32 mouse cellular contexts compared by ENCODE assay signal in the genomic region with DNA sequence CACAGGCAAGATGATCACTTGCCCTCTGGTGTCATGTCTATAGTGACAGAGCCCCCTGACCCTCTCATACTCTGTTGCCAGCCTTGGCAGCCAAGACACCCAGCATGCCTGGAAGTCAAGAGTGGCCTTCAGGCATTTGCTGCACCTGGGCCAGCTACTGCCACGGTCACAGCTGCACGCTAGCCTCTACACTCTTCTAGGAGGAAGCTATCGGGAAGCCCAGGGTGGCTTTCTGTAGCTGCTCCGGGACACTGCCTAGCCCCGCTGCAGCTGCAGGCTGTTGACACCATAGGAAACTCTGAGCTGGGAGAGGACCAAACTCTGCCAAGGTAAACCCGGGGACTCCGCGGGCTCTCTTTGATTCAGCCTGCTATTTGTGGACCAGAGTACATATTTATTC. TPM values are rescaled to one million over a fixed set of nuclear protein-coding genes. Genes with fewer than 3 reads are reported as not detected.
DNase-seq lines count a peak whose midpoint lies in the region; ATAC-seq and TF ChIP-seq lines count a peak whose summit lies in the region.
"Had no signal": no experiment of that assay in that cellular context is flagged by ENCODE, and none has a peak within 500 bp of the region (broad histone marks: within the 10 kb centered on the region; RNA-seq: fewer than 3 reads in every experiment).

No protein-coding gene starts in this region.

- TF ChIP-seq EP300 in stomach, postnatal 0 days (optimal IDR thresholded peaks at IDR 0.05) = no peak

- no peak for TF ChIP-seq CTCF in layer of hippocampus, adult 2 months (conservative IDR thresholded peaks at IDR 0.05)
- TF ChIP-seq CTCF in stomach, postnatal 0 days (IDR thresholded peaks at IDR 0.05; ENCODE audit: low read depth) = no peak

- H3K27ac ChIP-seq in layer of hippocampus, adult 2 months = peak overlapping the region; percentile 32; the same call in 1 of the 2 replicates
- H3K27ac ChIP-seq in liver, embryonic 12.5 days = 0 out of 2 replicates have a peak overlapping the region, but pooled peaks have one; percentile 32
- no peak overlapping the region for H3K27ac ChIP-seq in stomach, postnatal 0 days (replicated peaks)
- H3K27ac ChIP-seq: embryonic facial prominence, embryonic 10.5 days; embryonic facial prominence, embryonic 13.5 days; forebrain, embryonic 10.5 days; forebrain, embryonic 13.5 days; heart, adult 2 months; heart, embryonic 10.5 days; heart, embryonic 13.5 days had no signal

- H3K27me3 ChIP-seq in liver, embryonic 12.5 days (replicated peaks) = no peaks in the 10 kb centered on the region
- no peaks in the 10 kb centered on the region for H3K27me3 ChIP-seq in stomach, postnatal 0 days (ENCODE audit: control insufficient read depth, insufficient read depth, low read length)

- WGBS in liver, embryonic 12.5 days (ENCODE audit: insufficient replicate concordance) = 76% methylated on average over 8 of the region's 8 CpGs
- WGBS in stomach, postnatal 0 days = 59% methylated on average over 8 of the region's 8 CpGs

- no peak for DNase-seq in layer of hippocampus, adult 2 months (ENCODE audit: low spot score in 2 of 2)
- no peak for DNase-seq in layer of hippocampus, adult 9-11 months
- no peak for DNase-seq in liver
- peak; percentile 41 for DNase-seq in stomach, postnatal 0 days (ENCODE audit: low spot score)
- DNase-seq: adrenal gland, adult 8-10 months; adrenal gland, postnatal 25 days; cerebellum, adult 11-12 months; cerebellum, adult 8-10 months; cerebellum, postnatal 36 days; embryo, embryonic 11 days; gastrocnemius, postnatal 10 days; gastrocnemius, postnatal 36 days; heart, adult 2 months; heart, postnatal 36 days had no signal

- no peak for ATAC-seq in liver, embryonic 12.5 days
- ATAC-seq in stomach, postnatal 0 days (ENCODE audit: low FRiP score, low TSS enrichment) = no peak
- ATAC-seq in erythroid progenitor cell, adult 5-6 weeks (replicated peaks; ENCODE audit: low FRiP score, poor library complexity, severe bottlenecking) = no peak
- ATAC-seq: activated CD4-positive, CD25-positive, alpha-beta regulatory T cell, adult 4 months; CD4-positive, CD25-positive, alpha-beta regulatory T cell, adult 4 months; forebrain, embryonic 13.5 days; forebrain, embryonic 16.5 days had no signal

- no peaks in the 10 kb centered on the region for H3K36me3 ChIP-seq in liver, embryonic 12.5 days
- H3K36me3 ChIP-seq in stomach, postnatal 0 days (ENCODE audit: control insufficient read depth, insufficient read depth, low read length) = no peaks in the 10 kb centered on the region
- H3K36me3 ChIP-seq: embryonic facial prominence, embryonic 10.5 days; embryonic facial prominence, embryonic 13.5 days; forebrain, embryonic 10.5 days; heart, embryonic 10.5 days; heart, embryonic 13.5 days; hindbrain, embryonic 10.5 days; hindbrain, embryonic 13.5 days had no signal

- peak overlapping the region; percentile 14; the same call in 1 of the 2 replicates for H3K9ac ChIP-seq in liver, embryonic 12.5 days
- H3K9ac ChIP-seq in stomach, postnatal 0 days (ENCODE audit: low read length) = no peak overlapping the region
- H3K9ac ChIP-seq: embryonic facial prominence, embryonic 13.5 days; forebrain, embryonic 13.5 days; heart, embryonic 13.5 days; hindbrain, embryonic 13.5 days had no signal

- H3K9me3 ChIP-seq in liver, embryonic 12.5 days (replicated peaks) = no peaks in the 10 kb centered on the region
- no peaks in the 10 kb centered on the region for H3K9me3 ChIP-seq in stomach, postnatal 0 days (ENCODE audit: control insufficient read depth, low read length)
- H3K9me3 ChIP-seq: embryonic facial prominence, embryonic 10.5 days; embryonic facial prominence, embryonic 13.5 days; forebrain, embryonic 10.5 days; forebrain, embryonic 13.5 days; heart, embryonic 10.5 days; heart, embryonic 13.5 days; hindbrain, embryonic 10.5 days; hindbrain, embryonic 13.5 days had no signal

- no peak overlapping the region for H3K4me2 ChIP-seq in liver, embryonic 12.5 days
- H3K4me2 ChIP-seq in stomach, postnatal 0 days (replicated peaks; ENCODE audit: low read depth) = no peak overlapping the region
- H3K4me2 ChIP-seq: embryonic facial prominence, embryonic 13.5 days; forebrain, embryonic 13.5 days; heart, embryonic 13.5 days; hindbrain, embryonic 13.5 days had no signal

- peaks cover 49% of the 10 kb centered on the region for H3K4me1 ChIP-seq in liver, embryonic 12.5 days
- no peaks in the 10 kb centered on the region for H3K4me1 ChIP-seq in stomach, postnatal 0 days (replicated peaks; ENCODE audit: control insufficient read depth, insufficient read depth)
- H3K4me1 ChIP-seq: embryonic facial prominence, embryonic 13.5 days; forebrain, embryonic 13.5 days; hindbrain, embryonic 13.5 days had no signal

- no peak overlapping the region for H3K4me3 ChIP-seq in layer of hippocampus, adult 2 months
- H3K4me3 ChIP-seq in liver, embryonic 12.5 days = no peak overlapping the region
- no peak overlapping the region for H3K4me3 ChIP-seq in stomach, postnatal 0 days (ENCODE audit: low read depth, low read length)
- H3K4me3 ChIP-seq: embryonic facial prominence, embryonic 10.5 days; embryonic facial prominence, embryonic 13.5 days; erythroblast, embryonic 14.5 days; forebrain, embryonic 10.5 days; forebrain, embryonic 13.5 days; heart, adult 2 months; heart, embryonic 10.5 days; heart, embryonic 13.5 days; hindbrain, embryonic 10.5 days; hindbrain, embryonic 13.5 days had no signal

RNA-seq across cellular contexts. Expression of gene Slc7a5, which starts 5.9 kb away (rescaled TPM):
- 10 to 100 TPM; 66.5 to 68.7 TPM for total RNA-seq in layer of hippocampus, adult 2 months (2021)
- 52.6 and 58.9 TPM in 2 replicates for polyA plus RNA-seq in liver, embryonic 12.5 days (2016; fragmentation: Nextera tagmentation; extraction: Ambion mirVana)
- 8.9 and 9.3 TPM in 2 replicates for polyA plus RNA-seq in stomach, postnatal 0 days (2015; fragmentation: Nextera tagmentation; extraction: Ambion mirVana)
- total RNA-seq in erythroid progenitor cell, adult 5-6 weeks (2015; ENCODE audit: low replicate concordance) = 204 and 216 TPM in 2 replicates
- 167 and 189 TPM in 2 replicates for total RNA-seq in erythroid progenitor cell, adult 5-6 weeks (2017; ENCODE audit: low replicate concordance)

RNA-seq across cellular contexts. Expression of gene Car5a, which starts 31.3 kb away (rescaled TPM):
- not detected for total RNA-seq in layer of hippocampus, adult 2 months (2021)
- polyA plus RNA-seq in liver, embryonic 12.5 days (2016; fragmentation: Nextera tagmentation; extraction: Ambion mirVana) = 0.69 and 0.85 TPM in 2 replicates
- 0.12 and 0.30 TPM in 2 replicates for polyA plus RNA-seq in stomach, postnatal 0 days (2015; fragmentation: Nextera tagmentation; extraction: Ambion mirVana)
- total RNA-seq in erythroid progenitor cell, adult 5-6 weeks (2015; ENCODE audit: low replicate concordance) = not detected in 2 replicates
- total RNA-seq in erythroid progenitor cell, adult 5-6 weeks (2017; ENCODE audit: low replicate concordance) = not detected in 2 replicates
- total RNA-seq: adrenal gland, adult 8-10 months; adrenal gland, postnatal 25 days; gastrocnemius, adult 18-20 months; gastrocnemius, postnatal 10 days; gastrocnemius, postnatal 36 days; granulocyte monocyte progenitor cell, adult 5-6 weeks; heart, adult 2 months; heart, postnatal 36 days had no signal
- polyA plus RNA-seq: C2C12; CD4-positive, CD25-positive, alpha-beta regulatory T cell, adult 4 months; embryonic facial prominence, embryonic 10.5 days; embryonic facial prominence, embryonic 13.5 days; forebrain, embryonic 10.5 days; forebrain, embryonic 13.5 days; heart, adult 2 months; heart, embryonic 10.5 days; heart, embryonic 16.5 days had no signal

RNA-seq across cellular contexts. Expression of gene Banp, which starts 36.2 kb away (rescaled TPM):
- total RNA-seq in layer of hippocampus, adult 2 months (2021) = 10 to 100 TPM; 32.7 to 61.0 TPM
- 22.4 and 25.4 TPM in 2 replicates for polyA plus RNA-seq in liver, embryonic 12.5 days (2016; fragmentation: Nextera tagmentation; extraction: Ambion mirVana)
- 9.0 and 10.0 TPM in 2 replicates for polyA plus RNA-seq in stomach, postnatal 0 days (2015; fragmentation: Nextera tagmentation; extraction: Ambion mirVana)
- 16.3 and 41.1 TPM in 2 replicates for total RNA-seq in erythroid progenitor cell, adult 5-6 weeks (2015; ENCODE audit: low replicate concordance)
- total RNA-seq in erythroid progenitor cell, adult 5-6 weeks (2017; ENCODE audit: low replicate concordance) = 42.2 and 94.6 TPM in 2 replicates
